ENCODE assay signal across 20 mouse cellular contexts in the genomic region with DNA sequence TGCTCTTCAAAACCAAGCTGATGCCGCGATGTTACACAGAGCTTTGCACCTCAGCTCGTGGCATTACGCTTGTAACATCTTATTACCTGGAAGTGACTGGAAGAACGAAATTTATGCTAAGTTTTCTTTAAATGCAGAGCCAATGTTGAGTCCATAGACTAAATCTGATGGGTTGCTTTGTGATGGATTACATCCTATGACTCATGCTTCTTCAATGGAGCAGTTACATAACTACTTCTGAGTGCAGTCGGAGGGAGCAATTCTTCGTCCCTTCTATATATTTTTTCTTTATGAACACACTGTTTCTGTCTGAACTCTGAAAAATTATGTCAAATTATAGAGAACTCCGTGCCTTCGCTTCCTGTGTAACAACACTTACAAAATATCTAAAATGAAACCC. TPM values are rescaled to one million over a fixed set of nuclear protein-coding genes. Genes with fewer than 3 reads are reported as not detected.
DNase-seq lines count a peak whose midpoint lies in the region; TF ChIP-seq lines count a peak whose summit lies in the region.
"Had no signal": no experiment of that assay in that cellular context is flagged by ENCODE, and none has a peak within 500 bp of the region (broad histone marks: within the 10 kb centered on the region; RNA-seq: fewer than 3 reads in every experiment).

No protein-coding gene starts in this region.

- H3K27ac ChIP-seq in left cerebral cortex, adult 2 months: peak overlapping the region; percentile 15; the same call in 1 of the 2 replicates
- H3K27ac ChIP-seq: embryonic facial prominence, embryonic 13.5 days; embryonic facial prominence, embryonic 15.5 days; forebrain, embryonic 10.5 days; forebrain, embryonic 12.5 days had no signal

- no peak for TF ChIP-seq CTCF in left cerebral cortex, adult 2 months (IDR thresholded peaks at IDR 0.05)

- DNase-seq in heart, adult 11 months: peak; percentile 28
- DNase-seq in heart, postnatal 10 days: no peak
- DNase-seq in left cerebral cortex, adult 2 months (ENCODE audit: extremely low spot score in 1 of 2, low spot score in 2 of 2): no peak
- DNase-seq in left cerebral cortex, adult 18-20 months (ENCODE audit: low spot score in 2 of 2): no peak
- DNase-seq in Muller cell, postnatal 12 days (ENCODE audit: inconsistent ontology term): no peak
- DNase-seq: adrenal gland, adult 8-10 months; adrenal gland, postnatal 14 days; adrenal gland, postnatal 36 days; cerebellum, adult 11 months; cerebellum, adult 18-20 months; cerebellum, adult 8-10 months; cerebellum, adult 9-11 months; cerebellum, postnatal 14 days; cerebellum, postnatal 36 days; embryo, embryonic 11 days had no signal

- intact Hi-C loops in heart, postnatal 10 days (cut with DNase I): no loop called here
- intact Hi-C loops in left cerebral cortex, adult 2 months (cut with DNase I): no loop called here

- H3K4me3 ChIP-seq in left cerebral cortex, adult 2 months: no peak overlapping the region
- H3K4me3 ChIP-seq: embryonic facial prominence, embryonic 13.5 days; embryonic facial prominence, embryonic 15.5 days; erythroblast, embryonic 14.5 days; forebrain, embryonic 10.5 days; forebrain, embryonic 12.5 days had no signal

RNA-seq across cellular contexts. Expression of a gene that starts 28.1 kb away (rescaled TPM):
- total RNA-seq in heart, postnatal 10 days (2021): 10 to 100 TPM; 40.6 to 49.1 TPM
- total RNA-seq in left cerebral cortex, adult 2 months (2021): 100 to 1,000 TPM; 152 to 197 TPM
- total RNA-seq in left cerebral cortex, adult 18-20 months (2021): 100 to 1,000 TPM; 167 to 176 TPM
